13 mouse cellular contexts compared by ENCODE assay signal in the genomic region with DNA sequence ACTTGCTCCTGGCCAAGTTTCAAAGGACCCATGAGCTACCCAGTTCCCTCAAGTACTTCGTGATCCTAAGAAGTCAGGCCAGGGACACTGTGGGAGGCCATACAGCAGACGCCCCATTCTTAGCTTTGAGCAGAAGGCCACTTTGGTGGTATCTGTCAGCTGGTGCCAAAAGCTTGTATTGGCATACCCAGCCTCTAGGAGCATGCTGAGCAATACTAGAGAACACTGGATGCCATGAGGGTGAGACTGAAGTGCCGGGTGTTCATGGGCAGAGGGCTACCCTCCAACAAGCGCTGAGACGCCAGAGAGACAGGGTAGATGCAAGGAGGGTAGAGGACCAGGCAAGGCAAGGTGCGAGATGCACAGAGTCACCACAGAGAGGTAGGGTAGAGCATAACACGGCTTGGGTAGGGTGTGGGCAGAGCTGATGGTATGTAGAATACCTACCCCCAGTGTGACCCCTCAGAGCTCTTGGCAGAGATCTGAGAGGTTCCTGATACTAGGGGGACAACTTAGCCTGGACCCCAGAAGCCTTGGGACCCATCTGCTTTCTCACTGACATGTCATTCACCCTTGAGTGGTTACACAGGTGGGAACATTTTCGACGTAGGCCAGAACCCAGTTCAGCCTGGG. TPM values are rescaled to one million over a fixed set of nuclear protein-coding genes. Genes with fewer than 3 reads are reported as not detected.
A peak's percentile ranks its signal among the peaks of the same experiment; 100 is the strongest.
DNase-seq lines count a peak whose midpoint lies in the region; ATAC-seq and TF ChIP-seq lines count a peak whose summit lies in the region.
"Had no signal": no experiment of that assay in that cellular context is flagged by ENCODE, and none has a peak within 500 bp of the region (broad histone marks: within the 10 kb centered on the region; RNA-seq: fewer than 3 reads in every experiment).

No protein-coding gene starts in this region.

- no peaks in the 10 kb centered on the region for H3K27me3 ChIP-seq in MEL (ENCODE audit: control insufficient read depth in 1 of 2, insufficient read depth in 2 of 2, low read length in 2 of 2)
- no peaks in the 10 kb centered on the region for H3K27me3 ChIP-seq in forebrain, embryonic 14.5 days (replicated peaks; ENCODE audit: control insufficient read depth, insufficient read depth, low read length)
- no peaks in the 10 kb centered on the region for H3K27me3 ChIP-seq in midbrain, embryonic 13.5 days
- H3K27me3 ChIP-seq: embryonic facial prominence, embryonic 15.5 days; limb, embryonic 12.5 days had no signal

- H3K4me2 ChIP-seq in forebrain, embryonic 14.5 days (ENCODE audit: low read length): no peak overlapping the region
- no peak overlapping the region for H3K4me2 ChIP-seq in midbrain, embryonic 13.5 days (replicated peaks)
- H3K4me2 ChIP-seq: embryonic facial prominence, embryonic 15.5 days; limb, embryonic 12.5 days had no signal

- H3K4me3 ChIP-seq in MEL (ENCODE audit: control insufficient read depth in 1 of 2, insufficient read depth in 1 of 2, low read depth in 2 of 2, low read length in 2 of 2): no peak overlapping the region
- H3K4me3 ChIP-seq in forebrain, embryonic 14.5 days (ENCODE audit: low read depth, low read length): no peak overlapping the region
- no peak overlapping the region for H3K4me3 ChIP-seq in midbrain, embryonic 13.5 days (replicated peaks)
- H3K4me3 ChIP-seq: embryonic facial prominence, embryonic 15.5 days; limb, embryonic 12.5 days had no signal

- peak overlapping the region; percentile 73 for H3K27ac ChIP-seq in MEL (ENCODE audit: control insufficient read depth, low read depth, low read length)
- H3K27ac ChIP-seq in forebrain, embryonic 14.5 days (ENCODE audit: low read depth, low read length): no peak overlapping the region
- H3K27ac ChIP-seq in midbrain, embryonic 13.5 days: no peak overlapping the region
- H3K27ac ChIP-seq: embryonic facial prominence, embryonic 15.5 days; limb, embryonic 12.5 days; stomach, postnatal 0 days had no signal

- no peaks in the 10 kb centered on the region for H3K9me3 ChIP-seq in MEL (replicated peaks; ENCODE audit: insufficient read depth, low read length)
- H3K9me3 ChIP-seq in forebrain, embryonic 14.5 days (replicated peaks; ENCODE audit: control insufficient read depth, low read length): no peaks in the 10 kb centered on the region
- H3K9me3 ChIP-seq in midbrain, embryonic 13.5 days: no peaks in the 10 kb centered on the region
- H3K9me3 ChIP-seq: embryonic facial prominence, embryonic 15.5 days; limb, embryonic 12.5 days had no signal

- peaks cover 18 to 32% of the 10 kb centered on the region in 2 experiments for H3K4me1 ChIP-seq in MEL (ENCODE audit: control insufficient read depth in 1 of 2, insufficient read depth in 2 of 2, low read length in 2 of 2)
- peaks cover 4% of the 10 kb centered on the region; the same call in 1 of the 2 replicates for H3K4me1 ChIP-seq in forebrain, embryonic 14.5 days (ENCODE audit: control insufficient read depth, insufficient read depth, low read length)
- peaks cover 40% of the 10 kb centered on the region for H3K4me1 ChIP-seq in midbrain, embryonic 13.5 days (replicated peaks)

- no peak for ATAC-seq in forebrain, embryonic 14.5 days
- no peak for ATAC-seq in midbrain, embryonic 13.5 days
- ATAC-seq: CD4-positive, CD25-positive, alpha-beta regulatory T cell, adult 4 months had no signal

- no peak for TF ChIP-seq RAD21 in MEL (IDR thresholded peaks at IDR 0.05; ENCODE audit: low read depth, low read length)

- peak; percentile 92 for DNase-seq in heart, adult 11 months
- DNase-seq in heart, postnatal 14 days: no peak
- peak; percentile 11 to 28 for DNase-seq in layer of hippocampus, postnatal 10 days (ENCODE audit: low spot score in 2 of 2)
- DNase-seq in layer of hippocampus, postnatal 25 days (ENCODE audit: extremely low spot score in 1 of 2, low spot score in 1 of 2): no peak
- no peak for DNase-seq in MEL (ENCODE audit: low read depth, low spot score)
- peak; percentile 64 for DNase-seq in cerebellum, adult 9-11 months
- DNase-seq in forebrain, embryonic 14.5 days (ENCODE audit: low spot score): no peak

- peaks cover 15 to 33% of the 10 kb centered on the region in 2 experiments for H3K36me3 ChIP-seq in MEL (ENCODE audit: control insufficient read depth in 1 of 2, insufficient read depth in 2 of 2, low read length in 2 of 2)
- peaks cover 42% of the 10 kb centered on the region for H3K36me3 ChIP-seq in forebrain, embryonic 14.5 days (ENCODE audit: control insufficient read depth, insufficient read depth, low read length)
- H3K36me3 ChIP-seq in midbrain, embryonic 13.5 days: peaks cover 58% of the 10 kb centered on the region

- no peak for TF ChIP-seq CTCF in MEL (IDR thresholded peaks at IDR 0.05 in 2 of 3, conservative IDR thresholded peaks at IDR 0.05 in 1 of 3; ENCODE audit: control insufficient read depth in 1 of 3, insufficient read depth in 1 of 3, low read depth in 2 of 3, low read length in 3 of 3, poor library complexity in 1 of 3, severe bottlenecking in 1 of 3)

- no peak for TF ChIP-seq POLR2A in MEL (IDR thresholded peaks at IDR 0.05; ENCODE audit: control insufficient read depth in 1 of 2, insufficient read depth in 1 of 2, low read depth in 1 of 2, low read length in 2 of 2, poor library complexity in 1 of 2)

- intact Hi-C loops in heart, postnatal 14 days (cut with DNase I): no loop called here

- WGBS in forebrain, embryonic 14.5 days: 92% methylated on average over 9 of the region's 9 CpGs
- 95% methylated on average over 9 of the region's 9 CpGs for WGBS in midbrain, embryonic 13.5 days

- TF ChIP-seq EP300 in MEL (IDR thresholded peaks at IDR 0.05; ENCODE audit: low read depth in 1 of 2, low read length in 2 of 2): no peak

- peaks cover 79% of the 10 kb centered on the region for H3K79me2 ChIP-seq in MEL (ENCODE audit: control insufficient read depth, insufficient read depth, low read length, poor library complexity)

- peak overlapping the region; percentile 41; the same call in 1 of the 2 replicates for H3K9ac ChIP-seq in MEL (ENCODE audit: control insufficient read depth, low read depth, low read length, poor library complexity, severe bottlenecking)
- no peak overlapping the region for H3K9ac ChIP-seq in forebrain, embryonic 14.5 days (ENCODE audit: low read length)
- H3K9ac ChIP-seq in midbrain, embryonic 13.5 days (replicated peaks): no peak overlapping the region
- H3K9ac ChIP-seq: embryonic facial prominence, embryonic 15.5 days; limb, embryonic 12.5 days had no signal

TF ChIP-seq in MEL, 35 proteins besides CTCF, POLR2A, EP300 and RAD21 (continues in another document):
- TF ChIP-seq KAT2A (conservative IDR thresholded peaks at IDR 0.05; ENCODE audit: low read depth, low read length) (no peak), BHLHE40 (IDR thresholded peaks at IDR 0.05; ENCODE audit: borderline replicate concordance, low read depth, low read length) (no peak), JUND (IDR thresholded peaks at IDR 0.05; ENCODE audit: low read depth, low read length) (no peak)

RNA-seq across cellular contexts. Expression of gene Sh3gl1, which starts 6.1 kb away (rescaled TPM):
- total RNA-seq in heart, postnatal 14 days (2021): 10 to 100 TPM; 23.0 to 24.1 TPM
- total RNA-seq in layer of hippocampus, postnatal 10 days (2021): 10 to 100 TPM; 58.7 to 59.9 TPM
- total RNA-seq in layer of hippocampus, postnatal 25 days (2021): 10 to 100 TPM; 63.1 to 64.0 TPM
- 36.7 and 41.0 TPM in 2 replicates for total RNA-seq in MEL (2012; rRNA removed)
- 10 to 100 TPM in 1 of 2 experiments, not detected in 1; 78.4 TPM for polyA plus RNA-seq in MEL (2012; ENCODE audit: insufficient read depth in 1 of 2, insufficient read length in 2 of 2, low read depth in 1 of 2, low replicate concordance in 2 of 2, missing spikeins in 1 of 2)
- 96.0 and 113 TPM in 2 replicates for polyA plus RNA-seq in forebrain, embryonic 14.5 days (2014; fragmentation: Nextera tagmentation; extraction: Ambion mirVana)
- polyA plus RNA-seq in midbrain, embryonic 13.5 days (2015; fragmentation: Nextera tagmentation; extraction: Ambion mirVana): 113 and 123 TPM in 2 replicates

RNA-seq across cellular contexts. Expression of gene Chaf1a, which starts 9.9 kb away (rescaled TPM):
- total RNA-seq in heart, postnatal 14 days (2021): 1 to 10 TPM; 2.6 to 3.4 TPM
- total RNA-seq in layer of hippocampus, postnatal 10 days (2021): 1 to 10 TPM; 5.2 to 6.2 TPM
- total RNA-seq in layer of hippocampus, postnatal 25 days (2021): 1 to 10 TPM; 3.9 to 4.9 TPM
- 48.5 and 49.5 TPM in 2 replicates for total RNA-seq in MEL (2012; rRNA removed)
- 100 to 1,000 TPM in 1 of 2 experiments, not detected in 1; 116 TPM for polyA plus RNA-seq in MEL (2012; ENCODE audit: insufficient read depth in 1 of 2, insufficient read length in 2 of 2, low read depth in 1 of 2, low replicate concordance in 2 of 2, missing spikeins in 1 of 2)
- polyA plus RNA-seq in forebrain, embryonic 14.5 days (2014; fragmentation: Nextera tagmentation; extraction: Ambion mirVana): 6.8 and 6.9 TPM in 2 replicates
- polyA plus RNA-seq in midbrain, embryonic 13.5 days (2015; fragmentation: Nextera tagmentation; extraction: Ambion mirVana): 10.1 and 11.0 TPM in 2 replicates

RNA-seq across cellular contexts. Expression of gene Mpnd, which starts 24.8 kb away (rescaled TPM):
- 10 to 100 TPM; 44.1 to 49.9 TPM for total RNA-seq in heart, postnatal 14 days (2021)
- 100 to 1,000 TPM; 109 to 112 TPM for total RNA-seq in layer of hippocampus, postnatal 10 days (2021)
- total RNA-seq in layer of hippocampus, postnatal 25 days (2021): 100 to 1,000 TPM; 110 to 116 TPM
- total RNA-seq in MEL (2012; rRNA removed): 3.9 and 5.6 TPM in 2 replicates
- 10 to 100 TPM in 1 of 2 experiments, not detected in 1; 18.3 TPM for polyA plus RNA-seq in MEL (2012; ENCODE audit: insufficient read depth in 1 of 2, insufficient read length in 2 of 2, low read depth in 1 of 2, low replicate concordance in 2 of 2, missing spikeins in 1 of 2)
- 170 TPM in 2 replicates for polyA plus RNA-seq in forebrain, embryonic 14.5 days (2014; fragmentation: Nextera tagmentation; extraction: Ambion mirVana)
- polyA plus RNA-seq in midbrain, embryonic 13.5 days (2015; fragmentation: Nextera tagmentation; extraction: Ambion mirVana): 159 and 182 TPM in 2 replicates

RNA-seq across cellular contexts. Expression of gene Stap2, which starts 25.0 kb away (rescaled TPM):
- 10 to 100 TPM; 15.9 to 17.9 TPM for total RNA-seq in heart, postnatal 14 days (2021)
- 1 to 10 TPM; 5.3 TPM for total RNA-seq in layer of hippocampus, postnatal 10 days (2021)
- 1 to 10 TPM; 2.7 to 3.2 TPM for total RNA-seq in layer of hippocampus, postnatal 25 days (2021)
- total RNA-seq in MEL (2012; rRNA removed): 0.08 and 0.10 TPM in 2 replicates
- under 1 TPM in 1 of 2 experiments, not detected in 1; 0.08 TPM for polyA plus RNA-seq in MEL (2012; ENCODE audit: insufficient read depth in 1 of 2, insufficient read length in 2 of 2, low read depth in 1 of 2, low replicate concordance in 2 of 2, missing spikeins in 1 of 2)
- 4.7 and 5.0 TPM in 2 replicates for polyA plus RNA-seq in forebrain, embryonic 14.5 days (2014; fragmentation: Nextera tagmentation; extraction: Ambion mirVana)
- polyA plus RNA-seq in midbrain, embryonic 13.5 days (2015; fragmentation: Nextera tagmentation; extraction: Ambion mirVana): 4.6 and 5.0 TPM in 2 replicates

RNA-seq across cellular contexts. Expression of gene Fsd1, which starts 44.0 kb away (rescaled TPM):
- total RNA-seq in heart, postnatal 14 days (2021): under 1 TPM in 1 of 2 experiments, not detected in 1; 0.74 TPM
- total RNA-seq in layer of hippocampus, postnatal 10 days (2021): 100 to 1,000 TPM in 1 of 2 experiments, 10 to 100 TPM in 1; 98.0 to 101 TPM
- total RNA-seq in layer of hippocampus, postnatal 25 days (2021): 10 to 100 TPM; 72.4 to 82.6 TPM
- total RNA-seq in MEL (2012; rRNA removed): not detected in 2 replicates
- polyA plus RNA-seq in MEL (2012; ENCODE audit: insufficient read depth in 1 of 2, insufficient read length in 2 of 2, low read depth in 1 of 2, low replicate concordance in 2 of 2, missing spikeins in 1 of 2): not detected
- 106 and 121 TPM in 2 replicates for polyA plus RNA-seq in forebrain, embryonic 14.5 days (2014; fragmentation: Nextera tagmentation; extraction: Ambion mirVana)
- 135 and 136 TPM in 2 replicates for polyA plus RNA-seq in midbrain, embryonic 13.5 days (2015; fragmentation: Nextera tagmentation; extraction: Ambion mirVana)
- total RNA-seq: heart, postnatal 36 days had no signal

Comparison
In these comparisons a context has a peak if more than half of its experiments do, and no peak if none do; other contexts are left out.
1. DNase-seq: peak in heart, adult 11 months (single experiment), layer of hippocampus, postnatal 10 days (2 of 2) and cerebellum, adult 9-11 months (single experiment); none in heart, postnatal 14 days (0 of 2), layer of hippocampus, postnatal 25 days (0 of 2), MEL (single experiment) and forebrain, embryonic 14.5 days (single experiment).